Mouse (Mus musculus): Measurements from ENCODE around the gene Cdh9.

DNA sequence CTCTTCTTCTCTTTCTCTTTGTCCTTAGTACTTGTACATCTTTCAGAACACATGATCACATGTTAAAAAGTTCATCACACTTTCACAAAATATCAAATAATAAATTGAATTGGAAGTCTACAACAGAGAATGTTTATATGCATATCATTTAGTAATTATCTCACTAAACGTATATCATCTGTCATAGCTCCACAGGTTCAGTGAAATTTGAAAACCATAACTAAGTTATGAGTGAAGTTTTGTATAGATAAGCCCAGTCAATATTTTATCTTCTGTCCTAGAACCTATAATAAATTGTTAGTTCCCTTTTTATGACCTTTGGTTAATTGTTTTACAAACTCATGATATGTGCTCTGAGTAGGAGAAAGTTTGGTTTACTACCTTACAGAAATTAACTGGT lies 106.2 kb downstream of the Cdh9 start:
- no peak for TF ChIP-seq POLR2A (IDR thresholded peaks at IDR 0.05; ENCODE audit: insufficient read length, low read depth)
- no peak for TF ChIP-seq MAX (IDR thresholded peaks at IDR 0.05; ENCODE audit: low read depth)
- TF ChIP-seq CEBPB (IDR thresholded peaks at IDR 0.05; ENCODE audit: insufficient read depth, poor library complexity, severe bottlenecking): no peak
- no peak for TF ChIP-seq POLR2AphosphoS2 (IDR thresholded peaks at IDR 0.05; ENCODE audit: insufficient read length, low read depth)
- no peak for TF ChIP-seq E2F4 (IDR thresholded peaks at IDR 0.05; ENCODE audit: insufficient read depth)
- no peak for TF ChIP-seq USF1 (IDR thresholded peaks at IDR 0.05; ENCODE audit: low read depth)
- no peak for TF ChIP-seq MYOD1 (IDR thresholded peaks at IDR 0.05; ENCODE audit: control insufficient read depth in 1 of 3, insufficient read length in 2 of 3, low read depth in 2 of 3)
- TF ChIP-seq SRF (IDR thresholded peaks at IDR 0.05; ENCODE audit: control insufficient read depth, insufficient read length, low read depth): no peak
- no peak for TF ChIP-seq MYOG (IDR thresholded peaks at IDR 0.05; ENCODE audit: control insufficient read depth in 1 of 3, insufficient read depth in 1 of 3, insufficient read length in 2 of 3, low read depth in 2 of 3)
- no peak for TF ChIP-seq TCF12 (IDR thresholded peaks at IDR 0.05; ENCODE audit: insufficient read depth, poor library complexity, severe bottlenecking)
- no peak for TF ChIP-seq REST (IDR thresholded peaks at IDR 0.05; ENCODE audit: insufficient read depth, insufficient read length)
- no peak for TF ChIP-seq TCF3 (IDR thresholded peaks at IDR 0.05; ENCODE audit: insufficient read length, low read depth)

Measured in myocyte (in vitro differentiated cells).